Mouse (Mus musculus): Measurements from ENCODE around the gene Ralbp1.
A peak's percentile ranks its signal among the peaks of the same experiment; 100 is the strongest.

Gene Ralbp1

GRCm38 (mm10) chr17:65847694-65848449, 37.7 kb downstream of the Ralbp1 start:
- DNase-seq (ENCODE audit: low read depth), result no peak

- no peak for DNase-seq (ENCODE audit: low read depth)
Measured at GRCm38 (mm10) chr17:65845423-65845822, 40.2 kb downstream of the Ralbp1 start.

DNA sequence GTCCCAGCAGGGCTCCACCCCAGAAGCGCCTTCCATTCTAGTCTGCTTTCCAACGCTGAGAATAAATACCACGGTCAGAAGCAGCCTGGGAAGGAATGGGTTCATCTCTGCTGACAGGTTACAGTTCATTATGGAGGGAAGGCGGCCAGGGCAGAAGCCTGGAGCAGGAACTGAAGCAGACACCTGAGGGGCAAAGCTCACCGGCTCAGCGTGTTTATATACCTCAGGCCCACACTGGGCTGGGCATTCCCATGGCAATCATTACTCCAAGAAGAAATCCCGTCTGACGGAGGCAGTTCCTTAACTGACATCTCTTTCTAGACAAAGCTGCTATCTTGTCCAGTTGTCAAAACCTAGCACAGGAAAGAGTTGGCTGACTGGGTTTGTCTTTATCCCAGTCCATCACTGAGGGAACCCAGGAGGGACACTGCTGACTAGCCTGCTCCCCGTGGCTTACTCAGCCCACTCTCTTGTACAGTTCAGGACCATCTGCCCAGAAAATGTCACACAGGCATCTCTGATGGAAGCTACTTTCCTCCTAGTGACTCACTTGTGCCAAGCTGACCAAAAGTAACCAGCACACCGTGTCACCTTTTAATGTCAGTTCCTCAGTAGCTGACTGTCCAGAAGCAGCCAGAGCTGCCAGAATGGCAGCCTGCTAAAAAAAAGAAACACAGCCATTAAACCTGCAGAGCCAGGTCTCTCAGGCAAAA, 42.8 kb downstream of the Ralbp1 start:
- no peak for DNase-seq (ENCODE audit: low read depth)

DNA sequence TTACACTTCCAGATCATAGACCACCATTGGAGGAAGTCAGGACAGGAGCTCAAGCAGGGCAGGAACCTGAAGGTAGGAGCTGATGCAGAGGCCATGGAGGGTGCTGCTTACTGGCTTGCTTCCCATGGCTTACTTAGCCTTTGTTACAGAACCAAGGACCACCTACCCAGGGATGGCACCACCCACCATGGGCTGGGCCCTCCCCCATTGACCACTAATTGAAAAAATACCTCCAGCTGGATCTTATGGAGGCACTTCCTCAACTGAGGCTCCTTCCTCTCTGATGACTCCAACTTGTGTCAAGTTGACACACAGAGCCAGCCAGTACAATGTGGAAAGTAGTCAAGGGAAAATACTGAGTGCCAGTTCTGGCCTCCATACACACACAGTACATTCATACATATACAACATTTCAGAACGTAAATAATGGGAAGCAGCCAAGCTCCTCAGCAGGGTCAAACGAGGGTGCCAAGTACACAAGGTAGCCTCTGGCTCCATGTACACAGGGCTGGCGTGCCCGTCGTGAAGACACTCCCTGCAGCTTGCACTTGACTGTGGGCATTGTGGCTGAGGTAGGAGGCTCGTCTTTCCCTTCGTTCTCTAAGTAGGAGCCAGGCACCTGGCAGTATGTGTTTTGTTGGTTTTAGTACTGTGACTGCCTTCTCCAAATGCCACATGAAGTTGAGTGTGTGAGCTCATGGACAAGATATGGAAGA, 45.9 kb downstream of the Ralbp1 start:
- no peak for DNase-seq (ENCODE audit: low read depth)

GRCm38 (mm10) chr17:65836746-65837145, 48.9 kb downstream of the Ralbp1 start:
- DNase-seq (ENCODE audit: low read depth), result no peak

DNA sequence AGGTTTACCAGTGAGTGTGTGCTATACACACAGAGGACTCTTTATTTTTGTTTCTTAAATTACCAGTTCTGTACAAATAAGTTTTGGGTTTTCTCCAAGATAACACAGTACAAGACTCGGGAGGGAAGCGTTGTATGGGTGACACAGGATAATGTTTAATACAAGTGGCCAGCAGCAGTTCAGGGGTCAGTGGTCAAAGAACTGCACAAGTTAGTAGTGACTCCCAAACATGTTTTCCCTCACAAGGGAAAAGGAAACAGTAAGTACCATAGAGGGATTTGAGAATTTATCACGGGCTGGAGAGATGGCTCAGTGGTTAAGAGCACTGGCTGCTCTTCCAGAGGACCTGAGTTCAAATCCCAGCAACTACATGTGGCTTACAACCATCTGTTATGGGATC, 51.7 kb downstream of the Ralbp1 start:
- no peak for DNase-seq (ENCODE audit: low read depth)

DNA sequence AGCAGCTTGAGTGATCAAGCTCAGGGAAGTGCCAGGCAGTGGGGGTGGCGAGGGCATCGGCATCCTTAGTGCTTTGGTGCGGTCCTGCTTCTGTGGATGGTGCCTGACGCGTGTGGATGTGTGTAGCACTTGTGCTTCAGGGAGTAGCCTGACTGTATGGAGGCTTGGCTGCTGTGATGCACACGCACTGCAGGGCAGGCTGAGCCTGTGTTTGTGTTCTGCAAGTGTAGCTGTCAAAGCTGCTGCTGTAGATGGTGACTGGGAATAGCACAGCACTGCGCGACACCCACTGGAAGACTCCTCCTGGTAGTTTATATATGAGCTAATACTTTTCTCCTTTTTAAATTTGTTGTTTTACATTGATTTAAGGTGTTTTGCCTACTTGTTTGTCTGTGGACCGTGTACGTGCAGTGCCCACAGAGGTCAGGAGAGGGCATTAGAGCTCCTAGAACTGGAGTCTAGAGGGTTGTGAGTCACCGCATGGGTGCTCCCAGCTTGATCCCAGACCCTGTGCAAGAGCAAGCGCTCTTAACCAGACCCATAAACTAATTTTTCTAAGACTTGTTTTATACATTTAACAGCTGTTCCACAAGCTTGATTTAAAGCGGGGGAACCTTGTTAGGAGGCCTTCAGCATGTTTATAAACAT, 55.3 kb downstream of the Ralbp1 start:
- no peak for DNase-seq (ENCODE audit: low read depth)

DNA sequence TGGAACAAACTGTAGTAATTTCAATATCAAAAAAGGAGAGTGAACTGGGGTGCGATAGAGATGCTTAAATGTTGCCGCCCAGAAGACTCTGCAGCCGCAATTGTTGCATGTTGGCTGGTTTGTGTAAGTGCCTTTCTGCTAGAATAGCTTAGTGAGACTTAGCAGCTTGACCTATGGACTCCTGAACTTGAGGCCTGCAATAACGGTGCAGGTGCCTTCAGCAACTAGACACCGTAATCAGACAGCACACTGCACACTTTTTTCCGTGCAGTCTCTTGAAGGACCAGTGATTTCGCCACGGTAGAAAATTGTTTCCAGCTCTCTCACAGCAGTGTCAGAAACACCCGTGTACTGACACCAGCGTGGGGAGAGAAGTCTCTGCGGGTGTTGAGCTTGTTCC, 56.6 kb downstream of the Ralbp1 start:
- DNase-seq (ENCODE audit: low read depth), result no peak

GRCm38 (mm10) chr17:65827904-65828303, 57.7 kb downstream of the Ralbp1 start:
- no peak for DNase-seq (ENCODE audit: low read depth)

DNA sequence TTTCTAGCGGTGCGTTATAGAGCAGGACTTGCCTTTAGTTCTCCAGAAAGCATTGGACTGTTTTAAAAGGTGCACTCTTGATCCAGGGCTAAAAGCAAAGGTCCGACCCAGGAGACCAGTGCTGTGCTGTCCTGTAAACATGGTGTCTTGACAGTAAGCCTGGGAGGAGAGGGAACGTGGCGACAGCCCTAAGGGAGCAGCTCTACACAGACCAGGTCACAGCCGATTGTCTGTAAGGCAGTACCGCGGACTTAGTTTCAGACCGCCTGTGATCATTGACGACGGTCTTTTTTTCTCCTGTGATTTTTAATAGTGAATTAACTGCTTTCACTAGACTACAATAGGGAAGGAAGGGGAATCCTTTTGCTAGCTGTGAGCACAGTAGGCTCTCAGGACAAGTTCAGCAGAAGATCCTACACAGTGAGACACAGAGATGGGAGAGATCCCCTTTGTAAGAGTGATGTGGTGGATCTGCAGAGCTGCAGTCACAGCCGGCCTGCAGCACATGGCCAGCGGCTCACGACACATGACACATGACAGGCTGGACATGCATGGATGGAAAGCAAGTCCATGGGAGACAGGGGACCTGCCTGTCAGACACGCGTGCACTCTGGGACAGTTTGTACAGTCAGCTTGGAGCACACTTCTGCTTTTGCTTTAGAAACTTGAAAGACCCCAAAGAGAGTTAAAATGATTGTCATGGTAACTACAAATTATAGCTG, 58.3 kb downstream of the Ralbp1 start:
- DNase-seq (ENCODE audit: low read depth), result no peak

GRCm38 (mm10) chr17:65826257-65826656, 59.3 kb downstream of the Ralbp1 start:
- DNase-seq (ENCODE audit: low read depth), result peak; percentile 42

DNA sequence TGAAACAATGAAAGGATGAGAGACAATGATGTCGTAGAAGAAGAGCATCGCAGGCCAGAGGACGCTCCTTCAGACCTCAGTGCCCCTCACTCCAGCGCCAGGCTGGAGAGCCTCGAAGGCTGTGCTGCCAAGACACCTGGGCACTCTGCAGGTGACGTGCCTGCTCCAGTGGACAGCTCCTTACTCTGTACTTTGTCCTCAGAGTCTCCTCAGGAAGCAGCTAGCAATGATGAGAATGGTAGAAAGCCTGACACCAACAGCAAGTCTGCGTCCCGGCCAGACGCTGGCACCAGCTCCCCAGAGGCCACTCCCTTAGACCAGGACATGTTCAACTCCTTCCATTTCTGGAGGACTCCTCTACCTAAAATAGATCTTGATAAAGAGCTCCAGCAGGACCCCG, 61.4 kb downstream of the Ralbp1 start:
- no peak for DNase-seq (ENCODE audit: low read depth)

DNA sequence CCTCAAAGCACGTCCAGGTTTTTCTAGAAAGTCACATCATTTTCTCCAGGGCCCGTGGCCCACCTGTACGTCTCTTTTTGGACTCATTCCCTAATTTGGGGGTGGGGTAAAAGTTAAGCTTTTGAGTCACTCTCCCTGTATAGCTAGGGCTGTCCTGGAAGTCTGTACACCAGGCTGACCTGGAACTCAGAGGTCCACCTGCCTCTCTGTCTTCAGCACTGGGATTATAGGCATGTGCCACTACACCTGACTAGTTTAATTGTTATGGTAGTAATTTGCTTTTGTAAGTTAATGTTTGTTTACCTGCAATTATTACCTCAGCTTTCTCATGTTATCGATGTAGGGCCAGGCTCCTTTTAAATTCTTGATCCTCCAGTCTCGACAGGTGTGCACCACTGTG, 63.2 kb downstream of the Ralbp1 start:
- no peak for DNase-seq (ENCODE audit: low read depth)

DNA sequence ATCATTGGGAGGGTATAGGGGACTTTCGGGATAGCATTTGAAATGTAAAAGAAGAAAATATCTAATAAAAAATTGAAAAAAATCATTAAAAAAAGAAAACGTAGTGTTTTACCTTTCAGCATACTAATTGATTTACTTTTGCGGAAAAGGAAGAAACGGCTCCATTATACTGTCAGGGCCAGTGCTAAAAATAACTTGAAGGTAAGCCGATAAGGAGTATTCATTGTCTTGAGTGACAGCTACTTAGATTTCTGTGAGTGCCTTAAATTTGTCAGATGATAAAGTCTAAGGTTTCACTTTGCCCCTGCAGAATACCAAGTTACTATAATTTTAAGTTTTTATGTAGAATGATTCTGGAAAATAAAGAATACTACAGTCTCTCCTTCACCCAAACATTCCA, 65.4 kb downstream of the Ralbp1 start:
- no peak for DNase-seq (ENCODE audit: low read depth)

DNA sequence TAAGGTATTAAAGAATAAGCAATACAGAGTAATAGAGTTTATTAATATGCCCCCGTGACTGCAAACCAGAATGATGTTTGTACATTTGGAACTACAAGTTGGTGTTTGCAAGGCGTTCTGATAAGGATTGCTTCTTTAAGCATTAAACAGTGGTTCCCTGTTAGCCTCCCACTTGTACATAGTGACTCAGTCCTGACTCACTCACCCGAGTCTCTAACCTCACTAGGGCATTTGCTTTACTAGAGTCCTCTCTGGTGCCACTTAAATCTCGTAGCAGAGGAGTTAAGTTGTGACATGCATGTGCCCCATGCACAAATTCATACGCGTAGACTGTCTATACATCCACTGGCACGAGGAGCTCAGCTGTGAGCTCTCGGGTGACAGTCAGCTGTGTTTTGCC, 71.8 kb downstream of the Ralbp1 start:
- DNase-seq (ENCODE audit: low read depth), result no peak

- no peak for DNase-seq (ENCODE audit: low read depth)
Measured at GRCm38 (mm10) chr17:65811032-65811431, 74.6 kb downstream of the Ralbp1 start.

DNA sequence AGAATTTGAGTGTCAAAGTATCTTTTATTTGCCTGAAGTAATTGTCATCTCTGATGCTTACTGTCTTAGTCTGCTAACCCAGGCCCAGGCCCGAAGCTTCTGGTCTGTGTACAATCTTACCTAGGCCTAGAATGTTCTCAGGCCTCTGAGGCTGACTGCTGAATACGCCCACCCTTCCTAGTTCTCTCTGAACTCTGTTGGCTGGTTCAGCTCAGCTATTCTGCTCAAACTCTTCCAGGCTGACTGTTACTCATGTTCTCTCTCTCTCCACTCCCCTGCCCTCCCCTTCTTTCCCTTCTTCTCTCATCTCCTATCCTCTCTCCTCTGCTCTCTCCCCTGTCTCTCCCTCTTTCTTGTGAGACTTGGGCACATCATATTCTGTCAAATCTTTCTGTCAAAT, 79.2 kb downstream of the Ralbp1 start:
- no peak for DNase-seq (ENCODE audit: low read depth)

DNA sequence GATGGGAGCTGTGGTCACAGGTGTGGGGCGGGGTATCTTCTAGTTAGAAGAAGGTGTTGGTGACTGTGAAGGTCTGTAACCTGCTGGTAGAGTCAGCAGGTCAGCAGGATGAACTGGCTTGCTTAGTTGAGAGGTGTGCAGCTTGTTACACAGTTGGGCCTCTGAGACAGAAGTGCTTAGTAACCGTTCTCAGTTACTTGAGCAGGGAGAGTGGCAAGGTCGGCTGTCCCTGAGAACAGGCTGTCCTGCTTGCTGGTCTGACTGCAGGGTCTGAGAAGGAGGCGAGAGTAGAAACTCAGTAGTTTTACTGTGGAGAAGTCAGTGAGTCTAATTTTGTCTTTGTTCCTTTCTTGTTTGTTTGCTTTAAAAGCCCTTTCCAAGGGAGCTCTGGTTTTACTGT, 79.6 kb downstream of the Ralbp1 start:
- no peak for DNase-seq (ENCODE audit: low read depth)

GRCm38 (mm10) chr17:65802026-65802425, 83.6 kb downstream of the Ralbp1 start:
- no peak for DNase-seq (ENCODE audit: low read depth)

DNA sequence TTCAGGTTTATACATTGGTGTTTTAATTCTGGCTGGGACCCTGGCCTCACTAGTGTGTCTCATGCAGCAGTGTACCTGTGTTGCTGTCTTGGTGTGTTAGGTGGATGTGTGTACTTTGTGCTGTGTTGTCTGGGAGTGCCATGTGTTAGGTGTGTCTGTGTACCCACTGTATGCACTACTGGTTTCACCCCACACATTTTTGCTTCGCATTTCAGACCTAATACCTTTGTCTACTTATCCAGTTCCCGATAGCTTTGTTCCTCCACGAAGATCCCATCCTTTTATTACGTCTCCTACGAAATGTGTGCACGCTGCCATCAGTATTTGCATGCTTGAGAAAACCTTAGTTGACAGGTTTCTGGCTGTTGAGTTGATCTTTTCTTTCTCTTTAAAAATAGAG, 85.1 kb downstream of the Ralbp1 start:
- no peak for DNase-seq (ENCODE audit: low read depth)

- DNase-seq (ENCODE audit: low read depth), result no peak
Measured at GRCm38 (mm10) chr17:65799353-65799752, 86.2 kb downstream of the Ralbp1 start.

DNA sequence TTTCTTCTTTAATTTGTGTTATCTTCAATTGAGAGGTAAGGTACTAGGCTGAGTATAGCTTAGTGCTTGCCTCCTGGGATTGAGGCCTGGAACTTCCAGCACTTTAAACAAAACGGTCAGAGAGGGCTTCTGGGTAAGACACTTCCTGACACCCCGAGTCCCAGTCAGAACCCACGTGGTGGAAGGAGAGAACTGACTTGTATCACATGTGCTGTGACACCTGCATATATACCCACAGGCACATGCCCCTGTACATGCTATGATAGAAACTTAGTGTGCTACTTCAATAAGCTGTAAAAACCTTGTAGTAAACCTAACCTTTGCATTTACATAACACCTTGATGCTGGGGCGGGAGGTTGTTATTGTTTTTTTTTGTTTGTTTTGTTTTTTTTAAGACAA, 87.2 kb downstream of the Ralbp1 start:
- DNase-seq (ENCODE audit: low read depth), result no peak

Measured in induced T-regulatory cell, adult 2 months (primary cell).